Mouse (Mus musculus): ENCODE data around the gene Kcnab2. TPM values are rescaled to one million over a fixed set of nuclear protein-coding genes. Genes with fewer than 3 reads are reported as not detected.

Kcnab2 gene
- total RNA-seq (2021), result 1 to 10 TPM; 1.3 to 2.1 TPM

DNA sequence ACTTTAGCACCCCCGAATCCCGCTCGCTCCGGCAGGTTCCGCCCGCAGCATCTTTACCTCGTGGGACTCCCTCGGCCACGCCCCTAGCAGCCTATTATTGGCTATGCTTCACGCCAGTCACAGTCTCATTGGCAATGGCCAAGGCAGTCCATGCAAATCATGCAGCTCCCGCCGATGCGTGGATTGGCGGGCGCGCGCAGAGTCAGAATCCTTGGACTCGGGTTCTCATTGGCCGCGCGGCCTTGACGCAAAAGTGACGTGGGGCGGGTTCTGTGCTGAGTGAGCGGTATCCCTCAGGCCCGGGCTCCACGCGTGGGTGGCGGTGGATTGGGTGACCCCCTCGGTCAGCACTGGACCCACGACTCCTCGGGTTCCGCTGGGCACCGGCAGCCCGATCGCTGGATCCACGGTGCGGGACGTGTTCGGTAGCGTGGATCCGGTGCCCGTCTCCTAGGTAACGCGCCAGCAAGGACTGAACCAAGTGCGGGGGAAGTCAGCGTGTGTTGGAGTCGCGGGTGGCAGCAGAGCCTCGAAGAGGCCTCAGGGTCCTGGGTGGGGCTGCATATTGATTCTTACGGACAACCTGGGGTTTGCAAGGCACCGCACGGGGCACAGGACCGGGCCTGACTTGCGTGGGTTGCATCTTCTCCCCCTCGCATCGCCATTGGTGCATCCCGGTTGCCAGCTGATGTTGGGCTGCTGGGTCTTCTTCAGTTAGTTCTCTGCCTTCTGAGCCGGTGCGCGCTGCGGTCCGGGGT lies at the start of gene Kcnab2:
TSS of gene Kcnab2 (minus strand) at position 406 of the 758 bp plus-strand sequence.
- DNase-seq, result peak; percentile 98 to 100
- intact Hi-C loops (cut with DNase I), result loop anchor here (5.0 kb wide), 1 partner anchor 150 kb away; the partner anchor contains the start of gene Rpl22

- peak; percentile 37 to 56 for DNase-seq
- intact Hi-C loops (cut with DNase I), result no loop called here
Observed at GRCm38 (mm10) chr4:152520083-152520482, 42.4 kb upstream of the Kcnab2 start.

DNA sequence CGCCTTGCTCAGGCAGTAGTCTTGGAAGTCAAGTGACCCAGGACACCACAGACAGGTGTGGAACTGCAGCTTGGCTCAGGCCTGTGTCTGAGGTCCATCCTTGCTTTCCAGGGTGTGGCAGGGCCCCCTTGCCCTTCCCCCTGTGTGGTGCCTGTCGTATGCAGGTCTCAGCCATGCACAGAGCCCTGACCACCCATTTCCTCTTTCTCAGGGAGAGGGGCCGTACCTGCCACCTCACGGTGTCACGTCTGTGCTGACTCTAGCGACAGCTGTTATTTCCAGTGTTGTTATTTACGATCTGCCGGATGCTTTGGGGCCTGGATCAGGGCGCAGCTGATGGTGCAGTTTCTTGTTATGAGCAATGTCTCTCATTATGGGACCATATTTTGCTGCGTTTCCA lies 41.4 kb upstream of the Kcnab2 start:
- DNase-seq, result no peak
- intact Hi-C loops (cut with DNase I), result no loop called here

DNA sequence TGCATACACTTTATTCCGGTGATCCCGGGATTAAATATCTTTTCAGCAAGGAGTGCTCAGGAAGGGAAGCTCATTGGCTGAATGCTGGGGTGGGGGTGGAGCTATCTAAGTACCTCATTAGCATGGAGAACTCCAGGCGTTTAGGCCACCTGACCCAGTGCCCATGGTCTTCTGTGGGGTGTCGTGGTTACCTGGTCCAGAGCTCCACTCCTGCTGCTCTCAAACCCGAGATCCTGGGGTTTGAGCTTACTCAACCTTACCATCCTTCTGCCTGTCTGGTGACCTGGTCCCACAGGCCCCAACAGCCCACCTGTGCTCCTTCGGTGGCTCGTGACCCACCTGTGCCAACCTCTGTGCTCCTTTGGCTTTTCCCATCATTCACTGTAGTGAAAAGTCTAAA lies 37.2 kb upstream of the Kcnab2 start:
- DNase-seq, result no peak
- intact Hi-C loops (cut with DNase I), result no loop called here

- intact Hi-C loops (cut with DNase I), result no loop called here
- no peak for DNase-seq
Observed at GRCm38 (mm10) chr4:152512221-152512925, 34.7 kb upstream of the Kcnab2 start.

- intact Hi-C loops (cut with DNase I), result loop anchor here (5.0 kb wide), 1 partner anchor 162 kb away; no protein-coding TSS in a partner anchor
Observed at GRCm38 (mm10) chr4:152494360-152494879, 16.7 kb upstream of the Kcnab2 start.

DNA sequence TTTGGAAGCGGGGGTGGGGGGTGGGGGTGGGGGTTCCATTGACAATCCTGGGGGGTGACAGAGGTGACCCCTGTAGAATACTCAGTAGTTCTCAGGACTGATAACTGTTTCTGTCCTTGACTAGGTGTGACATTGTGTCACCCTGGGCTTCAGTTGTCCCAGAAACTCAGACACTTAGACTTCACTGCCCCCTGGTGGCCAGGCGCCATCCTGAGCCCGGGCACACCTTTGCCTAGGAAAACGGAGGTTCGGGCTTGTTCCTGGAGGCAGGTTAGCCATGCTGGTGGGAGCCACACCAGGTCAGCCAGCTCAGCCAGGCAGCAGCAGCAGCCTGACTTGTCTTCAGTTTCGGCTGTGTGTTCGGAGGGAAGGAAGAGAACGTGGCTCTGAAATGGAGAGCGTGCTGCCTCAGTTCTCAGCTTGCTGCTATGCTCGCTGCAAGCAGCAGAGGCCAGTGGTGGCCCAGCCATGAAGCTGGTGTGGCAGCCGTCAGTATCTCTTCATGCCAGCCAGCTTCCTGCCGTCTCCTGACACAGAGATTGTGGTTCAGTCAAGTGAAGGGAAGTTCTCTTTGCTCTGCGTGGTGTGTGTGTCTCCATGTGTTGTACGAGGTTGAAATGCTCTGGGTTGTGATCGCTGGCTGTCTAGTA lies 13.7 kb upstream of the Kcnab2 start:
- intact Hi-C loops (cut with DNase I), result loop anchor here (1.0 to 5.0 kb wide), 3 partner anchors 159 to 319 kb away; no protein-coding TSS in a partner anchor
- DNase-seq, result peak; percentile 58 to 81

More at GRCm38 (mm10) chr4:152494360-152494879, 16.7 kb upstream of the Kcnab2 start:
- no peak for DNase-seq

DNA sequence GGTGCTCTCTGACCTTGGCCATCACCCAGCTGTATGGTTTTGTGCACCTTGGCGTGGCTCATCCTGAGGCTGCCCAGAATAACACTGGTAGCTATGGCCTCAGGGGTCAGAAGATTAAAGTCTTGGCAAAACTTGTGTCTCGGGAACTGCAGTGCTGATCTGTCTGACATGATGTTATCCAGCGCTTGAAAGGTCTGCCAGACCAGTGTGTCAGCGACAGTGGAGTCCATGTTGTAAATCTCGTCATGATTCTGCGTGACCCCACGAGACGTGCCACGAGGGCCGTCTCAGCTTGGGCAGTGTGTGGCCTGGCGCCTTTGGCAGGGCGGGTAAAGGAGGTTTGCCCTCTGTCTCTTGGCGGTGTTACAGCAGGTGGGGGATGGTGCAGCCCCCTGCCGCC lies 12.6 kb upstream of the Kcnab2 start:
- intact Hi-C loops (cut with DNase I), result loop anchor here (2.0 to 5.0 kb wide), 2 partner anchors 158 to 318 kb away; no protein-coding TSS in a partner anchor
- DNase-seq, result peak in 1 of 2 experiments; percentile 23

- intact Hi-C loops (cut with DNase I), result no loop called here
- no peak for DNase-seq
Observed at GRCm38 (mm10) chr4:152488046-152488445, 10.4 kb upstream of the Kcnab2 start.

GRCm38 (mm10) chr4:152480426-152480825 lies 2.8 kb upstream of the Kcnab2 start:
- intact Hi-C loops (cut with DNase I), result no loop called here
- no peak for DNase-seq

GRCm38 (mm10) chr4:152478224-152478567 lies 525 bp upstream of the Kcnab2 start:
- DNase-seq, result peak in 1 of 2 experiments; percentile 11
- intact Hi-C loops (cut with DNase I), result loop anchor here (5.0 kb wide), 1 partner anchor 151 kb away; the partner anchor contains the start of gene Rpl22

GRCm38 (mm10) chr4:152477106-152477465 lies 585 bp downstream of the Kcnab2 start:
- intact Hi-C loops (cut with DNase I), result loop anchor here (5.0 kb wide), 1 partner anchor 150 kb away; the partner anchor contains the start of gene Rpl22
- DNase-seq, result no peak

DNA sequence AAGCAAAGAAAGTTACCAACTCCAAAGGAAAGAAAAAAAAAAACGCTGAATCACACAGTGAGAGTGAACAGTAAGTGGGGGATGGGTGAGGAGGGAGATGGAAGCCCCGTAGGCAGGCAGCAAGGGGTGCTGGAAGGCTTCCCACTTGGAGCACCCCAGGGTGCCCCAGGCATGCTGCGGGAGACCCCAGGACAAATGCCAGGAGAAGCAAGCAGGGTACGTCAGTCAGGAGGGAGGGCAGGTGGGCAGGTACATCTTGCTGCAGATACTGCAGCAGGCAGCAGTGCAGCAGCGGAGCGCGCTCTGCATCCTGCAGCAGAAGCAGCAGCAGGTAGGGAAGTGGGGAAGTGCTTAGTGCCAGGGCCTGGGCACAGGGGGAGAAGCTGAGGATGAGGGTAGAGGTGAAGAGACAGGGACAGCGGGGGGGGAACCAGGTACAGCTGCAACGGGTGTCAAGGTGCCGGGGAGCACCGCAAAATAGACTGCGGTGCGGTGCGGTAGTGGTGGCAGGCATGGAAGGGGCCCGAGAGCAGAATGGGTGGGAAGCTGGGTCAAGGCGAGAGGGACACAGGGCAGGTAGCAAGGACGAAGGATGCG lies 1.1 kb downstream of the Kcnab2 start, which contains the start of gene Nphp4:
TSS of gene Nphp4 (plus strand) at position 280 of the 597 bp plus-strand sequence.
- intact Hi-C loops (cut with DNase I), result loop anchor here (5.0 kb wide), 1 partner anchor 149 kb away; the partner anchor contains the start of gene Rpl22
- DNase-seq, result no peak

- DNase-seq, result no peak
- intact Hi-C loops (cut with DNase I), result loop anchor here (5.0 kb wide), 1 partner anchor 149 kb away; the partner anchor contains the start of gene Rpl22
Observed at GRCm38 (mm10) chr4:152475941-152476340, 1.7 kb downstream of the Kcnab2 start.

GRCm38 (mm10) chr4:152467951-152468350 lies 9.7 kb downstream of the Kcnab2 start:
- DNase-seq, result no peak
- intact Hi-C loops (cut with DNase I), result no loop called here

DNA sequence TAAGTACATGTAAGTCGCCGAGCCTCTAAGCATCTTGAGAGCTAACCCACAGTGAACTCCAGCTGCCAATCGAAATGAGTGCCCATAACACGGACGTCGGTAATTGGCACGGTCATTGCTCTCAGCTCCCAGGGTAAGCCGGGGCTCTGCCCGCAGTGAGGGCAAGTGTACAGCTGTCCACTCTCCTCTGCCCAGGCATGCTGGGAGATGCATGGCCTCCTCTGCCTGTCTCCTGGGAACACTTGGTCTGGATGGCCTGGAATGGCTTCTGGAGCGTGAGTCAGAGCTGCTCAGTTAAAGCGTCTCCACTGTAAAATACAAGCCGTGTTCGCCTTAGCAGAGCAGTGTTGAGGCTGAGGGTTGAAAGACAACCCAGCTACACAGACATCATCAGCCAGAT lies 11.1 kb downstream of the Kcnab2 start:
- intact Hi-C loops (cut with DNase I), result no loop called here
- no peak for DNase-seq

DNA sequence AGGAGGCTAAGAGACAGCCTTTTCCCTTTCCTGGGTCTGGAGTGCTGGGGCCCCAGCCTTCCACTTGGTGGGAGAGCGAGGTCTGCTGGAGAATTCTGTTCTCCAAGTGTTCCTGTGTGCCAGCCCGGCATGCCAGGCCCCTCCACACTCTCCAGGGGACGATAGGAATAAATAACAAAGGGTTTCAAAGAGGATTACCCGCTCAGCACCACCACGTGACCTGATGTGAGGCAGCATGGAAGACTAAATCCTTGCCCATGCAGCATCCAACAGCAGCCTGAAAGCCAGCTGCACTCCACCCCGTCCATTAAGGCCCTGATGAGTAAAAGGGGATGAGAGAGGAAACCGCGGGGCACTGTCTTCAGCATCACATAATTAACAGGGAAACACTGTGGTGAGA lies 12.6 kb downstream of the Kcnab2 start:
- no peak for DNase-seq
- intact Hi-C loops (cut with DNase I), result no loop called here

DNA sequence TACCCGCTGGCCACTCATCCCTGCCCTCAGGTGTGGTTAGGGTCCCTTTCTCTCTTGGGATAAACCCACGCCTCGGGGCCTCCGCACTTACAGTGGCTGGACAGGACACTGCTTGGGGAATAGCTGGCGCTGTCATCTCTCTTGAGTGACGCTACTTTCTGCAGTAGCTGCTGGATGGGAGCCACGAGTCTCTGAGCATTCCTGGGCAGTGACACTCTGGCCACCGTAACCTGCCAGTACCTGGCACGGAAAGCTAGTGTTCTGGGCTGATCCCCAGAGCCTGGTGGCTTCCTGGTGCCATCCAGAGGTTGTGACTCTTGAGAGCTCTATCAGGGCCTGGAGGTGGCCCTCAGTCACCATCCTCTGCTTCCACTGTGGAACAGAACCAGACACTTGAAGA lies 14.5 kb downstream of the Kcnab2 start:
- intact Hi-C loops (cut with DNase I), result no loop called here
- peak; percentile 33 to 56 for DNase-seq

GRCm38 (mm10) chr4:152462516-152462915 lies 15.2 kb downstream of the Kcnab2 start:
- DNase-seq, result no peak
- intact Hi-C loops (cut with DNase I), result no loop called here

DNA sequence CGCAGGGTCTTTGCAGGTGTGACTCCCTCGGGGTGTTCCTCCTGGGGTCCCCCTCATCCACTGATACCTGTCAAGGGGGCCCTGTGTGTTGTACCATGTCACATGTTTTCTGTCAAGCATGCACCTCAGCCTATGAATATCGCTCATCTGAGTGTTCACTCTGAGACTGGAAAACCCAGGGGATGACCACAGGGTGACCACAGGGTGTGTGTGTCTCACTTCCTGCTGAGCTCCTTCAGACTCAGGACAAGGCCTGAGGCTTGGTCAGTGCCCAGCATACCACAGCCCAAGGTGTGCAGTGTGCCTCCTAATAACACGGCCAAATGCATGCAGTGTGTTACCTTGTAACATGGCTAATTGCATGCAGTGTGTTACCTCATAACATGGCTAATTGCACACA lies 20.0 kb downstream of the Kcnab2 start:
- intact Hi-C loops (cut with DNase I), result no loop called here
- no peak for DNase-seq

Data from heart, postnatal 36 days (tissue).